Mouse (Mus musculus): ENCODE measurements at regions not wholly inside any gene's neighbourhood (a gene's known extent, or its start where the extent isn't known, plus 50 kb on each side); places are given as distances from the start of the nearest gene placed in this dataset.
A peak's percentile ranks its signal among the peaks of the same experiment; 100 is the strongest.

DNA sequence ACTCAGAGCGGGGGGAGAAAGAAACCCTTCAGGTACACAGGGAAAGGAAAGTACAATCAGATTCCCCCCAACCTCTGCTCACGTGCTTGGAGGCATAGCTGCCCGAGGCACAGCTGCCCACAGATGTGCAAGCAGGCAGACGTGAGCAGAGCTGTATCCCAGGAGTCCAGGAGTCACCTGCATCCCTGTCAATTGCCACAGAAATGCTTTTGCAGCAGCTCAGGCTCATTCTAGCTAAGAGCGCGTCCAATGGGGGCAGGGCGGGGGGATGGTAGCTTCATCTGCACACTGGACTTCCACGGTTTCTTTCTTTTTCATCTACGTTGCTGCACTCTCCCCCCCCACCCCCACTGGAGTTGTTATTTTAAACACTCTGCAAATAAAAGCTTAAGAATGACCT, 66.0 kb upstream of the Fat4 start:
- DNase-seq = no peak

DNA sequence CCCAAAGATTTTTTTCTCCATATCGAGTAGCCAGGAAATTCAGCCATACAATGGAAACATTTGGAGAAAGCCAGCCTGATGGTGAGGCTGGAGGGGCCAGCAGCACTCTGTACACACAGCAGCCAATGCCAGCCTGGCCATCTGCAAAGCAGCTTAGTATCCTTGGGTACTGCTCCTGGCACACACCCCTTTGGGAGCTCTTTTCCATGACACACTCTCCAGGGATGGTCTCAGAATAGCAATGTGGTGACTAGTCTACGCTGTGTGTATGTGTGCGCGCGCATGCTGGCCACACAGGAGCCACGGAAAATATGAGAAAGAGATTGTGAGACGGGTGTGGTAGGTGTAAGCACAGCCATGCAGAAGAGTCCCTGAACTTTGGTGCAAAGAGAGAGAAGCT, 66.4 kb upstream of the Fat4 start:
- peak; percentile 9 for DNase-seq

DNA sequence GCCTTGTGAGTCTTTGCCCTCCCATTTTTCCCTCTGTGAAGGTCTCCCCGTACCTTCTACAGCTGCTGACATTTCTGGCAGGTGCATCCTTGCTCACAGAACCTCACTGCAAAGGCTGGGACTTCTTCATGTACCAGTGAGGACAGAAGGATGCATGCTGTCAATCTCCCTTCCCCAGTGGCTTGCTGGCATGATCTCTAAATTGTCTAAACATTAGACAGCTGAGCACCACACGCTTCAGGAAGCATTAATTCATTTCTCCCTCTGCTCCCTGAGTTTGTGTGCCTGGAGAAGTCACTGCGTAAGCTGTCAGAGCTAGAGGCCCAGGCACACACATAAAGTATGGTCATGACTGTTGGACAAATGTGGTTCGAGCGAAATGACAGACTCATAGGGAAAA, 69.1 kb upstream of the Fat4 start:
- no peak for DNase-seq

DNA sequence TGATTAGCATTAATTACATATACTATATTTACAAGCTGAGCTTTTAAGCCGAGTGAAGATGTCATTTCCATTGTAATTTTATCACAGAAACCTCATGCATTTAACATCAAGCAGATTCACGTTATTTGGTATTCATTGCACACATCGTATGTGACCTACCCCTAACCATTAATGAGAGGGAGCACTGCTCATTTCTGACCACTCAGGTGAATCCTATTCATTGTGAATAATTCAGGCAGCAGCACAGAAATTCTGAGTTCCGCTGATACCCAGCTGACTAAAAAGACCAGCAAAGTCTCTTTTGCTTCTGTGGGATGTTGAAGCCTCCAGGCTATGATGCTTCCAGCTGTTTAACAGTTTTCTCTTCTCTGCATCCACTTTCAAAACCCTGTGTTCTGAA, 74.3 kb upstream of the Fat4 start:
- no peak for DNase-seq

DNA sequence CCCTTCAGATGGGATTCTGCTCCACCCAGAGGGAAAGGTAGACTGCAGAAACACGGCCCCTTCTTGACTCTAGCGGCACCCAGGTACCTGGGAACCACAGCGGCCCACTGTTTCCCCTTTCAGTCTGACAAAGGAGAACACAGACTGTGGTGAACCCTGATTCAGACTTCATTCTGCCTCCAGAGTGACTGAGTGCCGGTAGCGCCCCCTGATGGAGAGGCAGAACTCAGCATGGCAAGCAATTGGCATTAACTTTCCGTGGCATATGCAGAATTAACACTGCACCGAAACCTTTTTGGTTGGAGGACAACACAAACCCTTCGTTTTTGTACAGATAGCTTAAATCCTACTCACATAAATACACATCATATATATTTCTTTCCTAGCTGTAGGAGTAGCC, 75.1 kb upstream of the Fat4 start:
- no peak for DNase-seq

DNA sequence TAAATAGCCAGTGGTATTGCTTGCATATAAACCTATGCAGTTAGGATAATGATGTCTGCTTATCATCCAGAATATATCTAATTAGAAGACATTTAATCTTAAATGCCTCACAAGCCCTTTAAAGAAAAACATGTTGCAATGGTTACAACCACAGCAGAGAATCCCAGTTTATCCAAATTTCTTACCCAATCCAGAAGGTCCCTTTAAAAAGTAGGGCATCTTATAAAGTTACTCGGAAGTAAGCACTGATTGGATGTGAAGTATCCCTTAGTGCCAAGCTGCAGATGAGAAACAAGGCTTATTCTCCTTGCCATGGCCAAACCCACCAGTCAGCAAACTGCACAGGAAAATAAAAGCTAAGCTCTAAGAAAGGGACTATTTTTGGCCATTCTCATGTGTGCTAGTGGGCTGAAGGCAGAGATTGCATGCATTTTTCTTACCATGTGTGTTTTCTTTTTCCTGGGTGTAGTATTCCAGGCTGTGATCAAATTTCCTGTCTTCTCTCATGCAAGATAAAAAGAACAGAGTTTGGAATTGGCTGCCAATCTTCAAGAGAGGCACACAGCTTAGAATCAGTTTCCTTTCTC, 80.2 kb upstream of the Fat4 start:
- no peak for DNase-seq

DNA sequence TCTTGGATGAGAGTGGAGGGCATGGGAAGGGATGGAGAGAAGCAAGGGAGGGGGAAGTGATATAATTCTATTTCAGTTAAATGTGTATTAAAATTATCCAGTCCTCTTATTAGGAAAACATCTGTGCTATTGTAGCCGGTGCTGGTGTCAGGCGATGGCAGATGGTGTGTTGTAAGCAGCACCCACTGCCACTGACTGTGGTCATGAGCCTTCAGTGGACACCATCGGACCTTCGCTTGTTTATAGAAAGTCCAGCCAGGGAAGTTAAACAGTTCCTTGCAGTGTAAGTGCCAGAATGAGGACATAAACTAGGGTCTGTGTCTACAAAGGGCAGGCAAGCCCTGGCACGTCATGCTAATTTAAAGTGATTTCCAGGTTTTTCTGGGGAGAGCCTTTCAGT, 80.7 kb upstream of the Fat4 start:
- no peak for DNase-seq

DNA sequence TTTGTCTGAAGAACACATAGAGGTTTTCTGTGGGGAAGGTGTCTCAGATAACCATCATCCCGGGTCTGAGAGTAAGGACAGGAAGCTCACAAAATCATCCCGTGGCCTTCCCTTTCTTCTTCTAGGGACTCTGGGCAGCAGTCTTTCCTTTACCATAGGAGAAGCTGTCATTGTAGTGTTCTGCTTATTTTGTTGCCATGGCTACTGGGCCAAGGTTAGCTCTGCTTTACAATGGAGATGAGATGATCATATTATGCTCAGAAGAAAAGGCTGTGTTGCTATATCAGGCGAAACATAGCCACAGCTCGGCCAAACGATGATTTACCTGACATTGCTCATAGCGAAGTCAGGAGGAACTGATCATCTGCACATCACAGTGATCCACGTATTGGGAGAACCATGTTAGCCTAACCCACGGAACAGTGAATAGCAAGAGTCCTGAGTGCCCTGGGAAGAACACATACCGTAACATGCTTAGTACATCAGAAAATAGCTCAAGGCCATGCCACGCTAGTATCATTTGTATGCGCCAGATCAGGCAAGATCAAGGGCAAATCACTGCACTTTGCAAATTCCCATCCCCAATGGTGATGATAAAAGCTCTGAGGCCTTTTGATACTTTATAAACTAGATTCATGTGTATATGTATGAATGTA, 91.0 kb upstream of the Fat4 start:
- DNase-seq = no peak

DNA sequence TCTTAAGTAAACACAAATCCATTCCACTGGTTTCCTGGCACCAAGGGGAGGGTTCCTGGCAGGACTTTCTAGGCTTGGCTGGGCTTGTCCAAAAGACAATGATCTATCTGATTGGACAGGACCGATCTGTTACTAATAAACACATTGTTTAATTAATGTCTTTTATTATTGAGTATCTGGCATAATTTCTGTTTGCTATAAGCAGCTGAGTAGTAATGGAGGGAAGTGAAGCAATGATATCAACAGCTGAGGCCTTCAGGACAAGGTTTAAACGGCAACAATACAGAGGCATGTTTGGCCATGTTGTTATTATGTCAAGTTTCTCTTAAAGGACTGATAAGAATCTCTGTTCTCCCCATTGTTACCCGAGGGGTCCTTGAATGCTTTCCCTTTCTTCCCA, 93.5 kb upstream of the Fat4 start:
- no peak for DNase-seq

DNA sequence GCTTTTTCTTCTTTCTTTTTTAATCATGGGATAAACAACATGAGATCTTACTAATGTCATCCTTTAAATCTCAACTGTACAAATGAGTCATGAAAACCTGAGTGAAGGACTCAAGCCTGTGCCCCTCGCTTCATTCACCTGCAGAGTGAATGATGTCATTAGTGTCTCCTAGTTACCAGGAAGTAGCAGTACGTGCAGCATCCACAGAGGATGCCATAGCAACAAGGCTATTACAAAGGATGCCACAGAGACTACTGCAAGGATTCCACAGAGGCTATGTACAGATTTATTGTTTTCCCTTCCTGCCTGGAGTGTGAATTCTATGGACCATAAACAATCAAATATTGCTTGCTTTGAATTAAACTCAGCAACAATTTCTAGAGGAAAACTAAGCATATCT, 98.0 kb upstream of the Fat4 start:
- DNase-seq = no peak

DNA sequence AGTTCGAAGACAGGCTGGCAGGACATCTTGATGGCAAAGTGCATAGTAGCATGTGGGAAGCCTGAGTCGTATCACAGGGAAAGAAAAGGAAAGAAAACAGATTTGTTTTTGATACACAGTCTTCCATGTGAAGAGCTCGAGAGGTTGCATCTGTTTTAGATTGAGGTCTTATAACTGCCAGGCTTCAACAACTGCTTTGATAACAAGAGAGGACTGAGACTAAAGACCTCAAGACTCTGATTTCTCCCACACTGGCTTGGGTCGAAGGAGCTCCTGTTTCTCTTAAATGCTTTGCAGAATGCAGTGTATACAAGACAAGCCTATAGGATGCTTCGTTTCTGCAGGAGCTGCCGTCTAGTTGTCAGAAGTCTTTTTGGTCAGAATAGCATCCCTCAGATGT, 103.0 kb upstream of the Fat4 start:
- DNase-seq = no peak

DNA sequence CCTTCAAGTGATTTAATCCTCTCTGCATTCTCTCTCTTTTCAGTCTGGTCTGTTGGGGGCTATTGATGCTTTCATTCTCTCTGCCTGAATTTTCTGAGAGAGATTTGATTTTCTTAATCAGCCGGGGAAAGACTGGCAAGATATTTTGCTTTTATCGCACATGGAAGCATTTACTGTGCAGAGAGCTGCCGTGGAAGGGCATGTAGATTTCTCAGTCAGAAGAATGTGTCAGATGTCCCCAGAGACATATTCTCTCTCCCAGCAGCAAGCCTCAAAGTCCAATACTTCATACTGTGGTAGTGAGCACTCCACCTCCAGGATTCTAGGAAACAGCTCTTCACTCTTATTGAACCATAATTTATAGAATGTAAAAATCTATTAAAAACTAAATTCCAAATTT, 103.7 kb upstream of the Fat4 start:
- no peak for DNase-seq

DNA sequence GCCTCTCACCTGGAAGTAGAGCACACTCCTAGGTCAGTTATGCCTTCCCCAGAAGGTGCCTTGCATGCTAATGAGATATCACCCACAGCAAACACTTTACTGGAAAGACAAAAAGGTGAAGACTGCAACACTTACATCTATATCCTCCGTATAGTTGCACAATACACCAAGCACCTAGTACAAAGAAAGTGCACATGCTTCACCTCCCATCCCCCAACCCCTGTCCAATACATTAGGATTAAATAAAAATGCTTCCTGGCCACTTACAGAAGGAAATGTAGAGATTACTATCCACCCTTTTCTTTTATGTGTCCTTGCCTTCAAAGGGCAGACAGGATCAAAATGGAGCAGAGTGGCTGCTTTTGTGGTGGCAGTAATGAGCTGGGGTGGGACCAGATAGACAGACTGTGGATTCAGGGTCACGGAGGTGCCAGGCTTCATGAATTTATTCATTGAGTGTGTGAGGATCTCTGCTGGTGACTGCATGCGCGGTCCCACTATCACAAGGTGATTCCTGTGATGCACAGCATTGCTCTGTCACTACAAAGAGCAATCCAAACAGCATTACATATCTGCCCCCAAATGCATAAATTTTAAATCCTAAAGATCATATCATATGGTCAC, 109.9 kb upstream of the Fat4 start:
- no peak for DNase-seq

DNA sequence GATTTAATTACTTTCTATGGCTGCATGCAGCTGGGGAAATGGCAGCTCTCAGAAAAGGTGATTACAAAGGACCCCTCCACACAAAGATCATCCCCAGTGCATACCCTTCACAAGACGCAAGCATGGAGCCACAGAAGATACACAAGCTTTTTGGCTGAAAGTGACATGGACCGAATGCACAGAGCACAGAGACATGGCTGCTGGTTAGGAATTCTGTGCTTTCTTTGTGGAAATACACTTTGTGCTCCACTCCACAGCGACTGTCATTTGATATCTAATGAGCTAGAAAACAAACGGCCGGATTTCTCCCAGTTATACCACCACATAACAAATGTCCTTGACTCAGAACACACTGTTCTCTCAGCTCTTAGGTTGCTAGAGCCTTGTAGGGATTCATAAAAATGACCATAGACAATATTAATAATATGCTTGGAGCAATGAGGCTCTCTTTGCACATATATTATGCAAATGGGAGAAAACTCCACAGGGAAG, 132.1 kb upstream of the Fat4 start:
- DNase-seq = no peak

DNA sequence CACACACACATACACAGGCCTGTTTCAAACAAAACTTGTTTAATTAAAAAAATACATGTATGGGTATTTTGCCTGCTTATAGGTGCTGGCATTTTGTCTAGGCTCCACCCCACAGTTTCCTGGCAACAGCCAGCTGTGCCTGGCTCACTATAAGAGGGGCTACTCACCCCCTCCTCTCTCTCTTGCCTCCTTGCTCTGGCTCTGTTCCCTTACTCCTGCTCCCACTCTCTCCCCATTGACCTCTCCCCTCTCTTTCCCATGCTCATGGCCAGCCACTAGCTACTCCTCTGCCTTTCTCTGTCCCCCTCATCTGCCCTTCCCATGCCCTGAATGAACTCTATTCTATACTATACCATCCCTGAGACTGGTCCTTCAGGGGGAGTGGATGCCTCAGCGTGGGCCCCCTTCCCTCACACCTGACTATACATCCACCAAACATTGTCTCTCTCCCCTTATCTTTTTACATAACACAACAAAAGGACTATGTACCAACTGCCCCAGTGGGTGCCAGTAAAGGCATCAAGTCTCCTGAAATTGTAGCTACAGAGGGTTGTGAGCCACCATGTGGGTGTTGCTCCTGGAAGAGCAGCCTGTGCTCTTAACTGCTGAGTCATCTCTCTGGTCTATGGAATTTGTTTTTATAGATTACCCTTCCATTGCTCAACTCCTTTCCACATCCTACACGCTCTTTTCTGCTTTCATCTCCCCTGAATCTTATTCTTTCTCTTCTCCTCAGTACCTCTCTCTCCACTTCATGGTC, 133.1 kb upstream of the Fat4 start:
- DNase-seq = no peak

DNA sequence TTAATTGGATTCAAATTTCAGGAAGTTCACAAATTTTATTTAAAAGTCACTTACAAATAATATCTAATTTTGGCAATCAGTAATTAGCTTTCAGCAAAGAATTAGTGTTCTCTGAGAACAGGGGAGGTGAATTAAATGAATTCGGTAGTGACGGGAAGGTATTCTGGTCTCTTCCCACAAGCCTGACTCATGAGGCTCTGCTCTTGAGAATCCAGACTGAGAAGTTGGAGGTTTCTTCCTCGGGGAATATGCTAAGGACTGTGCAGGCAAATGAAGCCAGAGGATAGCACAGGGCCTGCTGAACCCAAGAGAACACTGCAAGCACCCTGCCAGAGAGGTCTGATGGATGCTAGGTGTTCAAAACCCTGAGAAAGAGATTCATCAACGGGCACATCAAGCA, 144.6 kb upstream of the Fat4 start:
- DNase-seq = no peak

DNA sequence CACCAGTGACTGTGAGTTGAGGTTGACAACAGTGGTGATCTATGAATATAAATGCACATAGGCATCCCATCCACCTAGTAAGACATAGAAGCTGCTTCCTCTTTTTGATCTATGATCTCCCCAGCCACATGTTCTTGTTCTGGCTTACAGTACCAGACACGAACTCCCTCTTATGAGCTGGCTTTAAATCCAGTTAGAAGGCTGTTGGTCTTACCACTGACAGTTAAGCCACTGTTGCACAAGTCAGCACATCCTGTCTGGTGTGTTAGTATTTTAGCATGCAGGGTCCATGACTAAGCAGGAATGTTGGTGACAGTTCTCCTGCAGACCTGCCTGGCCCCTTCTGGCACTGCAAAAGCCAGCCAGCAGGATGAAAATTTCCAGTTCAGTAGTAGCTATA, 164.1 kb upstream of the Fat4 start:
- DNase-seq = no peak

DNA sequence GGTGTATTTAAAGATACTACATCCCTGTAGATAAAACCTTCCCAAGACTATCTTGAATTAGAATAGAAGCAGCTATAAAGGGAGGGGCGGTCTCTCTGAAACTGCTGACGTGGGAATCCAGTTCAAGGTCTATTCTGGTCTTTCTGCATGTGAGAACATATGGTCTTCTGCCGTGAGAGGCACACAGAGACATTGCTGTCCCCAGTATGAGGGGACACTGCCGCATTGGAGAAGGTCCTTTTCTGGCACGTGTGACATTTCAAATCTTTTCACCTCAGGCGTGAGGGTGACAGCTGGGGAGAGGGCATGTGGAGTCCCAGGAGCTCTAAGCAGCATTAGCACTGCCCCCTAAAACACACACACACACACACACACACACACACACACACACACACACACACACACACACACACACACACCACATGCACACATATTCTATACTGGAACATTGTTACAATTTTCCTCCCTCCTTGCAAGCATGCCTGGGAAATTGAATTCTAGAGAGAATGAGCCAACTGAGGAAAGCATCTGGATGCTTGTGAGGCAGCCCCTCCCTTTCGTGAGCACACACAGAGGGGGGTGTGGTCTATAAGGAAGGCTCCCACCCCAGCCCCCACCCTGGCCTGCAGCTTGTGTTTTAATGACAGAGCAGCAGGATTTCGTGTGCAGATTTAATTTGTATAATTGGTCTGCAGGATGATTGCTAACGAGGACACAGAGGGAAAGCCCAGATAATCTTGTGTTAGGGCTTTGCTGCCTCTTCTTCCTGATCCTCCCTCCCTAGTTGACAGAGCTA, 174.5 kb upstream of the Fat4 start:
- peak; percentile 31 for DNase-seq

DNA sequence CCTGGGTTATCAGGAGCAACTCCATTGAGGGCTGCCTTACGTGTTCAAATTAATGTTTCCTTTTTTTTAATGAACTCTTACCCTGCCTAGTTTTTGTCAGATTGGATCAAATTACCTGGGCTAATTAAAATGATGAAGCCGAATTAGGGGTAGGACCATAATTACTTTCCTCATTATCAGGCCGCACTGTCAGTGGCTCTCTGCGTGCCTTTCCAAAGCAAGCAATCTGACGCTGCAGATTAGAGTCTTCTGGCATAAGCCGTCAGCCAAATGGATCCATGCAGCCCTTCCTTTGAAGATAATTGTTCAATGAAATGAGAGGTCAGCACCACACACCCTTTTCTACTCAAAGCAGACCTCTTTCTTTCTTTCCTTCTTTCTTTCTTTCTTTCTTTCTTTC, 175.5 kb upstream of the Fat4 start:
- no peak for DNase-seq

DNA sequence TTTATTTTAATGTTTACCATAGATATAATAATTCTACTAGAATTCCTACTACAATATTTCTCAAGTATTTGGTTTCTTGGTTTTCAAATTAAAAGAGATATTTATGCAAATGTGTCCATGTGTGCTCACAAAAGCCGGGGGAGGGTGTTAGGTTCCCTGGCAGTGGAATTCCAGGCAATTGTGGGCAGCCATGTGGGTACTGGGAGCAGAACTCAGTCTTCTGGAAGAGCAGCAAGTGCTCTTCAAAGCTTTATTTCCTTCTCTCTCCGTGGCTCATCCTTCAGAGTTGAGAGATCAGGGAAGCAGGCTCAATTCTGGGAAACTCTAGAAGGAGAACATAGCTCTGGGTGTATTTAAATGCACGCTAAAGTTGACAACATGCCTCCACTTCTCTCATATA, 178.8 kb upstream of the Fat4 start:
- DNase-seq = no peak

DNA sequence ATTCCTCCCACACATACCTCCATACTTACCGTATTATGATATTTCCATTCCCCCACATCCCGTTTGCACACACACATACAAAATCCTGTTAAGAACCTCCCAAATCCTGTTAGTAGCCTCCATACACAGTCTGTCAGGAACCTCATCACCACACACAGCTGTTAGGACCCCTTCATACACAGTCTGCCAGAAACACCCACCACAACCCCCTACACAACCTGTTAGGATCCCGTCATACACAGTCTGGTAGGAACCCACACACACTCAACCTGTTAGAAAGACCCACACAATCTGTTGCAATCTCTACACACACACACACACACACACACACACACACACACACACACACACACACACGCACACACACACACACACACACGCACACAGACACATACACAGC, 187.5 kb upstream of the Fat4 start:
- no peak for DNase-seq

DNA sequence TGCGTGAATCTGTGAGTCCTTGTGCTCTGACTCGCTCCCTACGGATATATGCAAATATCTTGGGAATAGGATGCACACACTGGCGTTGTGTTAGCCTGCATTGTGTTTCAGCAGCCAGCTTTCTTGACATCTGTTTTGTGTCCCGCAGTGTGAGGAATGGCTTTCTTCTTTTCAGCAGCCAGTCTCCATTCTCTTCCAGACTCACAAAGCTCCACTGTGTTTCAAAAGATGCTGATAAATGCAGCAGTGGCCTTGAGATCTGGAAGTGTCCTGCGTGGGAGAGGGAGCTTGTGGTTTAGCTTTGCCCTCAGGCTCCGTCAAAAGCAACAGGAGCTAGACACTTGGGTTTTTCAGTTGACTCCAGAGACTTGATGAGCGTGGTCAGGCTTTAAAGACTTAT, 188.9 kb upstream of the Fat4 start:
- no peak for DNase-seq

DNA sequence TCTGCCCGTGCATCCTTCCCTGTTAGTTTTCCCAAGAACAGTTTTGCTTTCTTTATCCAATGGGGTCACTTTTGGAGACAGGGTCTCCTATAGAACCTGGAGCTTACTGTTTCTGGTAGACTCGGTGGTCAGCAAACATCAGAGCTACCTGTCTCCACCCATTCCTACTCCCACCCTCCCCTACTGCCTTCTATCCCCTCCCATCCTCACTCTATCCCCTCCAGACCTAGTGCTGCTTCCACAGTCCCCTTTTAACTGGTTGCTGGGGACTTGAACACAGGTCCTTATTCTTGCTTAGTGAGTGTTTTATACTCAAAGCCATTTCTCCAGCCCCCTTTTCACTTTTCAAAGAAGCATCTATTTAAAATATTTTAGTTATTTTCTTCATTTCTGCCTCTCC, 189.4 kb upstream of the Fat4 start:
- no peak for DNase-seq

All from right cerebral cortex, postnatal 4 days (tissue).